Mouse (Mus musculus) hindbrain, embryonic 11.5 days (tissue): Measurements from ENCODE around the gene Rps25. TPM values are rescaled to one million over a fixed set of nuclear protein-coding genes. Genes with fewer than 3 reads are reported as not detected.
A peak's percentile ranks its signal among the peaks of the same experiment; 100 is the strongest.
"Not testable (repeated sequence)": the region's sequence is repeated elsewhere in the genome, so short reads cannot be mapped to it uniquely, and the experiment has no call there.

Experiments
- ATAC-seq: fragments of 200-750 bp; cut with Nextera tagmentation; 2 replicates; pipeline ENCODE4 v1.8.0; 2017; ENCODE audit warnings: mild to moderate bottlenecking, moderate TSS enrichment, moderate library complexity; ENCODE audit not compliant: low FRiP score
- DNase-seq: peaks from one replicate; pipeline ENCODE4 v3.0.0-alpha.2; 2015; ENCODE audit warnings: low spot score
- H3K27ac ChIP-seq: fragments of 300-500 bp; sonication (generic); 2 replicates; pipeline ENCODE4 v1.5.1; 2014; ENCODE audit warnings: mild to moderate bottlenecking, low read depth, low read length
- H3K27me3 ChIP-seq: fragments of 300-500 bp; sonication (generic); 2 replicates; pipeline ENCODE4 v1.6.1; 2014; ENCODE audit warnings: mild to moderate bottlenecking, low read length, moderate library complexity, mixed read lengths; ENCODE audit not compliant: control insufficient read depth, insufficient read depth
- H3K36me3 ChIP-seq: fragments of 300-500 bp; sonication (generic); 2 replicates; pipeline ENCODE4 v1.6.1; 2014; ENCODE audit warnings: mild to moderate bottlenecking, low read length, moderate library complexity, mixed read lengths; ENCODE audit not compliant: control insufficient read depth, insufficient read depth
- H3K4me1 ChIP-seq: fragments of 300-500 bp; sonication (generic); replicated peaks from 2 replicates; pipeline ENCODE4 v1.6.1; 2014; ENCODE audit warnings: low read length, mixed read lengths; ENCODE audit not compliant: control insufficient read depth, insufficient read depth
- H3K4me2 ChIP-seq: fragments of 300-500 bp; sonication (generic); replicated peaks from 2 replicates; pipeline ENCODE4 v1.6.1; 2014; ENCODE audit warnings: mild to moderate bottlenecking, low read depth, low read length
- H3K4me3 ChIP-seq: fragments of 300-500 bp; sonication (generic); 2 replicates; pipeline ENCODE4 v1.5.1; 2014; ENCODE audit warnings: low read depth, low read length
- H3K9ac ChIP-seq: fragments of 300-500 bp; sonication (generic); 2 replicates; pipeline ENCODE4 v1.6.1; 2014; ENCODE audit warnings: low read depth, low read length
- H3K9me3 ChIP-seq: fragments of 300-500 bp; sonication (generic); 2 replicates; pipeline ENCODE4 v1.6.1; 2016; ENCODE audit warnings: low read length; ENCODE audit not compliant: control insufficient read depth
- WGBS: fragments of 180-500 bp; shearing (Covaris S2); extraction: QIAGEN DNeasy Blood & Tissue Kit; methylation state at CpG from one replicate; pipeline ENCODE4 v1.1.7; 2014; 5-methylcytosine and 5-hydroxymethylcytosine counted together
- polyA plus RNA-seq: library from polyadenylated mRNA; unstranded; fragments of >200 nt; fragmentation: Nextera tagmentation; extraction: Ambion mirVana; gene quantifications from 2 replicates; pipeline ENCODE4 v1.2.1, GENCODE M21; 2014

The Rps25 gene
- polyA plus RNA-seq, 1 experiment from 2014 or later, result 1,535 TPM

DNA sequence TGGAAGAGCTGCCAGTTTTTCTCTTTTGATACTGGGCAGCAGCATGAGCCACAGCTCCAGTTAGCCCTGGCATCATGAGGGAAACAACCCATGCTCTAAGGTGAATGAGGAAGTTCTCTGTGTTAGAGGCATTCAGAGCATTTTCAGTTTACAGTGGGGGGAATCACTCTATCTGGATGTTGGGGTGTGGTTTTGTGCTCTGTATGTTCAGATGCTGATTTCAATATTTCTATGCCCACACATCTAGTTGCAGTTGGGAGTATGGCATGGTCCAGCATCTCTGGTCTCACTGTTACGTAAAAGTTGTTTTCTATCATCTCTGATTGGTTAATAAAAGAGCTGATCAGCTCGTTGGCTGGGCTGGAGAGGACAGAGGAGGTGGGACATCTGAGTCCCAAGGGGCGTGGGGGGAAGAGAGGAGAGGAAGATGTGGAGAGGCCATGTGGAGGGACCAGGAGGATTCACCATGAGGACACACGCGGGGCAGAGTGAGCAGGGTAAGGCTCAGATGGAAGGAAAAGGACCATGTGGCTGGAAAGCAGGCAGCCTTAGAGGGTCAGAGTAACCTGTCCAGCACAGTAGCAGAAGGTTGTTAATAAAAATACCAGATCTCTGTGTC is 13.4 kb downstream of the Rps25 start:
- H3K27me3 ChIP-seq, result no peaks in the 10 kb centered on the region
- 78% methylated on average over 5 of the region's 5 CpGs for WGBS
- no peak overlapping the region for H3K4me2 ChIP-seq

GRCm38 (mm10) chr9:44423576-44423975 is 16.6 kb downstream of the Rps25 start:
- H3K4me2 ChIP-seq, result no peak overlapping the region
- H3K36me3 ChIP-seq, result no peaks in the 10 kb centered on the region
- H3K4me3 ChIP-seq, result no peak overlapping the region
- no peak overlapping the region for H3K27ac ChIP-seq
- ATAC-seq, result no peak
- H3K9ac ChIP-seq, result no peak overlapping the region
- no peak for DNase-seq
- no peaks in the 10 kb centered on the region for H3K9me3 ChIP-seq
- no peaks in the 10 kb centered on the region for H3K27me3 ChIP-seq
- H3K4me1 ChIP-seq, result no peaks in the 10 kb centered on the region
- 86% methylated on average over 4 of the region's 4 CpGs for WGBS

More for the DNA sequence above, 13.4 kb downstream of the Rps25 start:
- Histone ChIP-seq H3K9ac (no peak overlapping the region), H3K9me3 (no peaks in the 10 kb centered on the region), H3K36me3 (no peaks in the 10 kb centered on the region), H3K27ac (no peak overlapping the region), H3K4me3 (no peak overlapping the region), H3K4me1 (no peaks in the 10 kb centered on the region)
- ATAC-seq (no peak), DNase-seq (no peak)

- H3K4me2 ChIP-seq, result no peak overlapping the region
- no peaks in the 10 kb centered on the region for H3K9me3 ChIP-seq
- no peak overlapping the region for H3K9ac ChIP-seq
- H3K27ac ChIP-seq, result no peak overlapping the region
- no peaks in the 10 kb centered on the region for H3K36me3 ChIP-seq
- H3K4me1 ChIP-seq, result no peaks in the 10 kb centered on the region
- H3K27me3 ChIP-seq, result no peaks in the 10 kb centered on the region
- WGBS, result 53% methylated on average over 5 of the region's 5 CpGs
- DNase-seq (no peak), ATAC-seq (no peak)
- no peak overlapping the region for H3K4me3 ChIP-seq
Observed at GRCm38 (mm10) chr9:44432577-44433185, 25.7 kb downstream of the Rps25 start.

GRCm38 (mm10) chr9:44435747-44436146 is 28.8 kb downstream of the Rps25 start:
- Histone ChIP-seq H3K27ac (no peak overlapping the region), H3K27me3 (no peaks in the 10 kb centered on the region), H3K4me1 (no peaks in the 10 kb centered on the region), H3K9ac (no peak overlapping the region), H3K9me3 (no peaks in the 10 kb centered on the region), H3K4me3 (no peak overlapping the region), H3K36me3 (no peaks in the 10 kb centered on the region), H3K4me2 (no peak overlapping the region)
- DNase-seq, result no peak
- no peak for ATAC-seq
- WGBS, result 81% methylated on average over 6 of the region's 6 CpGs

GRCm38 (mm10) chr9:44440961-44441360 is 34.0 kb downstream of the Rps25 start, which contains the start of gene Foxr1:
Gene Foxr1, minus strand, starts transcription at chr9:44441136.
- WGBS, result 72% methylated on average over 19 of the region's 19 CpGs
- H3K27ac ChIP-seq, result no peak within 1 kb of the TSS
- no peaks in the 10 kb centered on the region for H3K27me3 ChIP-seq
- DNase-seq, result no peak
- H3K4me1 ChIP-seq, result no peaks in the 10 kb centered on the region
- H3K9ac ChIP-seq, result no peak within 1 kb of the TSS
- no peak within 1 kb of the TSS for H3K4me3 ChIP-seq
- ATAC-seq, result no peak
- H3K9me3 ChIP-seq, result no peaks in the 10 kb centered on the region
- H3K36me3 ChIP-seq, result no peaks in the 10 kb centered on the region
- H3K4me2 ChIP-seq, result no peak within 1 kb of the TSS

- not testable (repeated sequence) for DNase-seq, H3K9ac ChIP-seq, ATAC-seq, H3K4me1 ChIP-seq, H3K27me3 ChIP-seq, H3K36me3 ChIP-seq, H3K4me2 ChIP-seq, H3K27ac ChIP-seq, H3K4me3 ChIP-seq, H3K9me3 ChIP-seq
- 82% methylated on average over 7 of the region's 7 CpGs for WGBS
Observed at GRCm38 (mm10) chr9:44444402-44445025, 37.6 kb downstream of the Rps25 start.

DNA sequence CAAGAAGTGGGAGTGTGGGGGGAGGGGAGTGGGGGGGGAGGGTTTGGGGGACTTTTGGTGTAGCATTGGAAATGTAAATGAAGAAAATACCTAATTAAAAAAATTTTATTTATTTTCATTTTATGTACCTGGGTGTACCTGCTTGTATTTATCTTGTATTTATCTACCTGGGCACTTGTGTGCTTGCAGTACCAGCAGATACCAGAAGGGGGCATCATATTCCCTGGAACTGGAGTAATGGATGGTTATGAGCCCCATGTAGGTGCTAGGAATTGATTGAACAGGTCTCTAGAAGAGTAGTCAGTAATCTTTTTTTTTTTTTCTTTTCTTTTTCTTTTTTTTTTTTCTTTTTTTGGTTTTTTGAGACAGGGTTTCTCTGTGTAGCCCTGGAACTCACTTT is 43.4 kb downstream of the Rps25 start:
- DNase-seq, result no peak
- H3K36me3 ChIP-seq, result no peaks in the 10 kb centered on the region
- no peaks in the 10 kb centered on the region for H3K27me3 ChIP-seq
- H3K4me1 ChIP-seq, result no peaks in the 10 kb centered on the region; the same call in 1 of the 2 replicates
- no peak overlapping the region for H3K4me3 ChIP-seq
- ATAC-seq, result no peak
- H3K9me3 ChIP-seq, result no peaks in the 10 kb centered on the region
- no peak overlapping the region for H3K27ac ChIP-seq
- H3K9ac ChIP-seq, result no peak overlapping the region
- no peak overlapping the region for H3K4me2 ChIP-seq

DNA sequence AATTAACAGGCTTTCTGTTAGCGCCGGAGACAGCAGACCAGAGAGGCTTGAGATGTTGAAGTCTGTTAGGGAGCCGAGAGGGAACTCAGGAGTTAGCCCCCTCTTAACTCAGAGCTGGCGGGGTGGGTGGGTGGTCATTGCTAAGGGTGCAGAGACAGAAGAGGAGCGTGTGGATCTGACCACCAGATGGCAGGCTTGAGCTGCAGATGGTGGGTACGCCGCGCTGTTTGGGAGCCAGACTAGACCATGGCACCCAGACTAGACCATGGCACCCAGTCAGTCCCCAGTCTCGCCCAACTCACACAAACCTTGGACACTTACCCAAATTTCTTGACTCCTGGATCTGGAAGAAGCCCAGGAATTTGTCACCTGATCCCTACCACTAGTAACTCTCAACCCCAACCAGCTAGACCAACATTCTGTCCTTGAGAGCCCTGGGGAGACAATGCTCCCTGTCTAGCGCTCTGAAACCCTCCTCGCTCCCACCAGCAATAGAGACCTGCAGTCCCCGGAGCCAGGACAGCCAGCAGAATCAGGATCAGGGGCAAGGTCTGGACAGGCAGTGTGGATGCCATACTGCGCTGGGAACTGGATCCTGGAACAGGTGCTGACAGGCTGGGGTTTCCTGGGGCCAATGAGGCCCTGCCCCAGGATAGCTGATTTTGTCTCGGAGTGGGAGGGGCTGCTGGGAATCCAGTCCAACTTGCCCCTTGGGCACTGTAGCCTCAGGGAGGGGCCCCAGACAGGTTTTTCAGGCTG is 47.4 kb downstream of the Rps25 start:
- Histone ChIP-seq H3K4me1 (peaks cover 8% of the 10 kb centered on the region), H3K4me3 (no peak overlapping the region), H3K9ac (no peak overlapping the region), H3K36me3 (no peaks in the 10 kb centered on the region), H3K27ac (no peak overlapping the region), H3K9me3 (no peaks in the 10 kb centered on the region), H3K4me2 (no peak overlapping the region), H3K27me3 (no peaks in the 10 kb centered on the region)
- DNase-seq (peak; percentile 94), ATAC-seq (peak; percentile 77; the same call in 1 of the 2 replicates)
- WGBS, result 10% methylated on average over 14 of the region's 14 CpGs
